Mouse (Mus musculus) embryonic facial prominence, embryonic 15.5 days (tissue): ENCODE data around the gene Olfr1104. TPM values are rescaled to one million over a fixed set of nuclear protein-coding genes. Genes with fewer than 3 reads are reported as not detected.

Source experiments
- ATAC-seq: fragments of 200-750 bp; cut with Nextera tagmentation; 2 replicates; pipeline ENCODE4 v1.8.0; 2017; ENCODE audit warnings: low read depth, moderate TSS enrichment; ENCODE audit not compliant: insufficient number of reproducible peaks, low FRiP score, low TSS enrichment
- H3K27ac ChIP-seq: fragments of 300-500 bp; sonication (generic); replicated peaks from 2 replicates; pipeline ENCODE4 v1.5.1; 2015; ENCODE audit warnings: mild to moderate bottlenecking, inconsistent platforms
- H3K27me3 ChIP-seq: fragments of 300-500 bp; sonication (generic); 2 replicates; pipeline ENCODE4 v1.6.1; 2015; ENCODE audit warnings: inconsistent platforms
- H3K36me3 ChIP-seq: fragments of 300-500 bp; sonication (generic); 2 replicates; pipeline ENCODE4 v1.6.1; 2015; ENCODE audit warnings: mild to moderate bottlenecking, inconsistent platforms
- H3K4me1 ChIP-seq: fragments of 300-500 bp; sonication (generic); 2 replicates; pipeline ENCODE4 v1.6.1; 2015; ENCODE audit warnings: inconsistent platforms
- H3K4me2 ChIP-seq: fragments of 300-500 bp; sonication (generic); replicated peaks from 2 replicates; pipeline ENCODE4 v1.6.1; 2015; ENCODE audit warnings: mild to moderate bottlenecking, inconsistent platforms
- H3K4me3 ChIP-seq: fragments of 300-500 bp; sonication (generic); replicated peaks from 2 replicates; pipeline ENCODE4 v1.5.1; 2015; ENCODE audit warnings: mild to moderate bottlenecking, inconsistent platforms
- H3K9ac ChIP-seq: fragments of 300-500 bp; sonication (generic); 2 replicates; pipeline ENCODE4 v1.6.1; 2015; ENCODE audit warnings: inconsistent platforms
- H3K9me3 ChIP-seq: fragments of 300-500 bp; sonication (generic); replicated peaks from 2 replicates; pipeline ENCODE4 v1.6.1; 2016; ENCODE audit warnings: inconsistent platforms
- WGBS: fragments of 180-500 bp; shearing (Covaris S2); methylation state at CpG from one replicate; pipeline ENCODE4 v1.1.7; 2015; 5-methylcytosine and 5-hydroxymethylcytosine counted together
- polyA plus RNA-seq: library from polyadenylated mRNA; unstranded; fragments of >200 nt; fragmentation: Nextera tagmentation; extraction: Ambion mirVana; gene quantifications from 2 replicates; pipeline ENCODE4 v1.2.1, GENCODE M21; 2015

The Olfr1104 gene
- polyA plus RNA-seq = 0.13 TPM in 1 of 2 replicates, not detected in the other

DNA sequence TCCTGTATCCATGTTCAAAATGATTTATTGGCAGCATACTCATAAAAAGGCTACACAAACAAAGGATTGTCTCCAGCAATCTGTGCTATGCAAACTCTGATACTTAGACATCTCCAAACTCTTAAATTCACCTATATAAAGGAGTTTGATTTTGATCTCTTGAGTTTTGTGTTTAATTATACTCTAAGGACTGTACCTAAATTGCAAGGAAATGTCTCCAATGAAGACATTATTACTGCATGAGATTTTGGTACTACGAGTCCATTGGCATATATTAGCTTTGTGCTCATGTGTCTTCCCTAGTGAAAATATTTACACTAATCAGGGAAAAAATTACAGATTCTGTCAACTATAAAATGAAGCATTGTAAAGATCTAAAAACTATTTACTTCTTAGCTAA is at the start of gene Olfr1104:
Gene Olfr1104 (minus strand): TSS at position 101 of the 400 bp plus-strand sequence.
- H3K4me2 ChIP-seq = no peak within 1 kb of the TSS
- no peaks in the 10 kb centered on the region for H3K27me3 ChIP-seq
- H3K4me1 ChIP-seq = no peaks in the 10 kb centered on the region
- ATAC-seq = no peak
- H3K9me3 ChIP-seq = no peaks in the 10 kb centered on the region
- H3K4me3 ChIP-seq = no peak within 1 kb of the TSS
- H3K36me3 ChIP-seq = no peaks in the 10 kb centered on the region
- H3K27ac ChIP-seq = no peak within 1 kb of the TSS
- WGBS = 67% methylated on average over 1 of the region's 1 CpGs
- H3K9ac ChIP-seq = no peak within 1 kb of the TSS

DNA sequence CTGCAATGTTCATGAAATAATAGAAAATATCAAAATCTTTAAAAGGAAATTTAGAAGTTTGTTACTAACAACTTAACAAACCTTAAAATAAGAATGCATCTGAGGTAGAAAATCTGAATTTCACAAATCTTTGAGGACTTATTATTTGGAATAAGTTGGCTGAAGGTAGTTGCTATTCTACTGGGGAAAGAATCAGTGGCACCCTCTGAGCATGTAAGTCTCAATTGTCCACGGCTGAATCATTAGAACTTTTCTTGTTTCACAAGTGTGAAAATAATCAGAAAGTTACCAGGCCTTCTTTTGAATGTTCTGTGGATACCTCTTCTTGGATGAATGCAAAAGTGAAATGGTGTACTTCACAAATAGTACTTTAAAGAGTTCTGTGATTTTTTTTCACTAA is 48.8 kb upstream of the Olfr1104 start, which contains the start of gene Olfr1107:
Gene Olfr1107 (minus strand): TSS at position 101 of the 400 bp plus-strand sequence.
- Histone ChIP-seq H3K27ac (no peak within 1 kb of the TSS), H3K4me1 (no peaks in the 10 kb centered on the region), H3K9me3 (no peaks in the 10 kb centered on the region), H3K27me3 (no peaks in the 10 kb centered on the region), H3K4me3 (no peak within 1 kb of the TSS), H3K4me2 (no peak within 1 kb of the TSS), H3K36me3 (no peaks in the 10 kb centered on the region), H3K9ac (no peak within 1 kb of the TSS)
- 76% methylated on average over 1 of the region's 1 CpGs for WGBS
- no peak for ATAC-seq

DNA sequence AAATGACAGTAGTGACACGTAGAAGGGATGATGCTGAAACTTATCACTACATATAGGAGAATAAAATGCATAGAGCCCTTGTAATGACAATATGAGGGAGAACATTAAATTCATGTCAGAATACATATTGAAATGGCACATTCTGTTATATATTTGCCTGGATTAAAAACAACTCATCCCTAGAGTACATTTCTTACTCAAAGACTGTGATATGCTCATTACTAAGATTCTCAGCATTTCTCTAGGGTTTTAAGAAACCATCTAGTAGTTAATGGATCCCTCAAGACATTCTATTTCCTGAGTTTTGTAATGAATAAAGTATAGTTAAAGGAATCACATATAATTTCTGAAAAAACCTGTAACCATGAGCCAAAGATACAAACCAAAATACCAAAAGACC is 25.3 kb upstream of the Olfr1104 start, which contains the start of gene Olfr1106:
Gene Olfr1106 (minus strand): TSS at position 101 of the 400 bp plus-strand sequence.
- no peaks in the 10 kb centered on the region for H3K27me3 ChIP-seq
- no peaks in the 10 kb centered on the region for H3K36me3 ChIP-seq
- 69% methylated on average over 1 of the region's 1 CpGs for WGBS
- H3K9ac ChIP-seq = no peak within 1 kb of the TSS
- H3K9me3 ChIP-seq = no peaks in the 10 kb centered on the region
- no peak within 1 kb of the TSS for H3K27ac ChIP-seq
- ATAC-seq = no peak
- H3K4me2 ChIP-seq = no peak within 1 kb of the TSS
- no peak within 1 kb of the TSS for H3K4me3 ChIP-seq
- H3K4me1 ChIP-seq = no peaks in the 10 kb centered on the region

DNA sequence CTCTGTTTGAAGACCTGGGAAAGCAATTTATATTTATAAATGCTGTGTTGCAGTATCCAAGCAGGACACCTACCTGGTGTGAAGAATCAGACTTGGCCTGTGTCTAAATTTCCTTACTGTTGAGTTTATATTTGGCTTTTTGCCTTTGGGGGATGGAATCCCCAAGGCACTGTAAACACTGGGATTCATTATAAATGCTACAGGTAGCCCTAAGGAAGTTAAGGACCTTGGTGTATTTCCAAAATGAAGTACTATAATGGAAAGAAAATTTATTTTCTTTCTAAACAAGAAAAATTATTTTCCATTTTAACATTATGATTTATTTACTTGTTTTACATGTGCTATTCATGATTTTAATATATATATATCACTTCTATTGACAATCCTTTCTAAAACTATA is 9.6 kb upstream of the Olfr1104 start, which contains the start of gene Olfr1105:
Gene Olfr1105 (minus strand): TSS at position 101 of the 400 bp plus-strand sequence.
- Histone ChIP-seq H3K4me2 (no peak within 1 kb of the TSS), H3K27me3 (no peaks in the 10 kb centered on the region), H3K4me3 (no peak within 1 kb of the TSS), H3K9me3 (no peaks in the 10 kb centered on the region), H3K27ac (no peak within 1 kb of the TSS), H3K9ac (no peak within 1 kb of the TSS), H3K4me1 (no peaks in the 10 kb centered on the region), H3K36me3 (no peaks in the 10 kb centered on the region)
- no peak for ATAC-seq

DNA sequence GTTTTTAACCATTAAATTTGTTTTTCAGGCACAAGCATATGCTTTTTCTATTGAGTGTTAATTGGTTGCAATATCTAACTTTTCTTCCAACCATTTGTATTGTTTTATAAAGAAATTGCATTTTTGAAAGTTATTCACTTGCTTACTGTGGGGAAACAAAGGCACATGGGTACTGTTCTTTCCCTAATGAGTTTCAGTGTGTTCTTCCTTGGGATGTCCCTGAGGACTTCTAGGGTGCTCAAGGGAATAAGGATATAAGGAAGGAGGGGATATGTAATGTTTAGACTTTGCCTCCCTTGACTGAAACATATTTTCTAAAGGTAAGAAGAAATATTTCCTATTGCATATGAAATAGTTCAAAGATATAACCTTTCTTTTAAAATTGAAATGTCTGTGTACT is 28.8 kb downstream of the Olfr1104 start, which contains the start of gene Olfr1102:
Gene Olfr1102 (plus strand): TSS at position 301 of the 400 bp plus-strand sequence.
- H3K36me3 ChIP-seq = no peaks in the 10 kb centered on the region
- no peak within 1 kb of the TSS for H3K9ac ChIP-seq
- no peak within 1 kb of the TSS for H3K4me2 ChIP-seq
- H3K4me3 ChIP-seq = no peak within 1 kb of the TSS
- no peaks in the 10 kb centered on the region for H3K4me1 ChIP-seq
- H3K9me3 ChIP-seq = no peaks in the 10 kb centered on the region
- no peak for ATAC-seq
- no peak within 1 kb of the TSS for H3K27ac ChIP-seq
- no peaks in the 10 kb centered on the region for H3K27me3 ChIP-seq

DNA sequence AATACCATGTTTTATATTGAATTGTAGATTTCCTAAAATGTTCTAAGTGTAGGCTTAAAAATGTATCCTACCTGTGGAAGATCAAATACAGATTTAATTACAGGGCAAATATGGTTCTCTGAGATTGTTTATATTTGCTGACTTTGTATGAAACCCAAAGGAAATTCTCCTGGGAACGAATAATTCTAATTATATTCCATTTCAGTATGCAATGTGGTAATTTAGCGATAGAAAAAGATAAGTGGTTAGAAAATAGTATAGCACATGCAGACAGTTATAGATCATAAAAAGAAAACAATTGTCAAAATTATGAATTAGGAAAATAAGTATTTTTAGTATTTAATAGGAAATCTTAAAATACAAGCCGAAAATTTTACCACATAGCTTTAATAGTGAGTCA is 35.8 kb downstream of the Olfr1104 start, which contains the start of gene Olfr1101:
Gene Olfr1101 (minus strand): TSS at position 101 of the 400 bp plus-strand sequence.
- H3K4me3 ChIP-seq = no peak within 1 kb of the TSS

DNA sequence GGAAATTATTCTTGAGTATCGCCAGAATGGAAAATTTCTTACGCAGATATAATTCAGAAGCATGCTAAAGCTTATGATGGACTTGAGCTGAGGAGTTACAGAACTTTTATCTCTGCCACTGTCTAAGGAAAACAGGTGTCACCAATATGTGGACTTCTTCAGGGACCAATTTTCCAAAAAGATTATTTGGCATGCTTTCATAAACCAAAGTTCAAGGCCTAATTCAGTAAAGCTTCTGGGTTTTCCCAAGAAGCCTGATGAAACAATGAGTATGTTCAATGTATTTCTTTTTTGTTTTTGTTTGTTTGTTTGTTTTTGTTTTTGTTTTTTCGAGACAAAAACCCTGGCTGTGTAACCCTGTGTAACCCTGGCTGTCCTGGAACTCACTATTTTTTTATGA is 47.0 kb downstream of the Olfr1104 start, which contains the start of gene Olfr1100:
Gene Olfr1100 (minus strand): TSS at position 101 of the 400 bp plus-strand sequence.
- no peaks in the 10 kb centered on the region for H3K9me3 ChIP-seq
- no peak within 1 kb of the TSS for H3K4me3 ChIP-seq
- H3K27ac ChIP-seq = no peak within 1 kb of the TSS
- no peak within 1 kb of the TSS for H3K9ac ChIP-seq
- no peaks in the 10 kb centered on the region for H3K36me3 ChIP-seq
- no peaks in the 10 kb centered on the region for H3K27me3 ChIP-seq
- WGBS = 71% methylated on average over 3 of the region's 3 CpGs
- no peak for ATAC-seq
- no peaks in the 10 kb centered on the region for H3K4me1 ChIP-seq
- H3K4me2 ChIP-seq = no peak within 1 kb of the TSS

More for the DNA sequence above, 35.8 kb downstream of the Olfr1104 start, which contains the start of gene Olfr1101:
- no peaks in the 10 kb centered on the region for H3K36me3 ChIP-seq
- no peak for ATAC-seq
- no peak within 1 kb of the TSS for H3K9ac ChIP-seq
- H3K4me1 ChIP-seq = no peaks in the 10 kb centered on the region
- WGBS = 71% methylated on average over 3 of the region's 3 CpGs
- no peaks in the 10 kb centered on the region for H3K9me3 ChIP-seq
- H3K4me2 ChIP-seq = no peak within 1 kb of the TSS
- no peak within 1 kb of the TSS for H3K27ac ChIP-seq
- no peaks in the 10 kb centered on the region for H3K27me3 ChIP-seq

Other genes with a start within 250 kb of the Olfr1104 start
- gene Olfr1093, start 244.6 kb downstream of the Olfr1104 start, polyA plus RNA-seq = not detected in 2 replicates
- gene Olfr141, start 217.1 kb downstream of the Olfr1104 start, polyA plus RNA-seq = not detected in 2 replicates
- not detected in 2 replicates for gene Olfr1094, start 202.4 kb downstream of the Olfr1104 start, polyA plus RNA-seq
- gene Olfr1095, start 175.4 kb downstream of the Olfr1104 start, polyA plus RNA-seq = not detected in 2 replicates
- gene Gm13723, start 152.3 kb downstream of the Olfr1104 start, polyA plus RNA-seq = not detected in 2 replicates
- not detected in 2 replicates for gene Olfr1097, start 134.9 kb downstream of the Olfr1104 start, polyA plus RNA-seq
- gene Olfr1098, start 102.5 kb downstream of the Olfr1104 start, polyA plus RNA-seq = not detected in 2 replicates
- not detected in 2 replicates for gene Olfr1099, start 66.4 kb downstream of the Olfr1104 start, polyA plus RNA-seq
- 0.12 TPM in 1 of 2 replicates, not detected in the other for gene Olfr1100, start 47.1 kb downstream of the Olfr1104 start, polyA plus RNA-seq
- 0.16 TPM in 1 of 2 replicates, not detected in the other for gene Olfr1101, start 35.9 kb downstream of the Olfr1104 start, polyA plus RNA-seq
- 0.09 TPM in 1 of 2 replicates, not detected in the other for gene Olfr1102, start 28.7 kb downstream of the Olfr1104 start, polyA plus RNA-seq
- gene Olfr1105, start 9.5 kb upstream of the Olfr1104 start, polyA plus RNA-seq = 0.05 and 0.17 TPM in 2 replicates
- gene Olfr1106, start 25.2 kb upstream of the Olfr1104 start, polyA plus RNA-seq = 0.28 TPM in 1 of 2 replicates, not detected in the other
- gene Olfr1107, start 48.7 kb upstream of the Olfr1104 start, polyA plus RNA-seq = not detected in 2 replicates
- gene Olfr1109, start 68.9 kb upstream of the Olfr1104 start, polyA plus RNA-seq = not detected in 2 replicates
- gene Olfr259, start 87.5 kb upstream of the Olfr1104 start, polyA plus RNA-seq = not detected in 2 replicates
- 0.29 and 0.35 TPM in 2 replicates for gene Olfr1110, start 113.2 kb upstream of the Olfr1104 start, polyA plus RNA-seq
- gene Olfr1111, start 125.5 kb upstream of the Olfr1104 start, polyA plus RNA-seq = 0.09 TPM in 1 of 2 replicates, not detected in the other
- gene Olfr1112, start 160.7 kb upstream of the Olfr1104 start, polyA plus RNA-seq = not detected in 2 replicates
- not detected in 2 replicates for gene Olfr1113, start 181.9 kb upstream of the Olfr1104 start, polyA plus RNA-seq
- gene Olfr1115, start 220.9 kb upstream of the Olfr1104 start, polyA plus RNA-seq = not detected in 2 replicates
- not detected in 2 replicates for gene Olfr1116, start 240.5 kb upstream of the Olfr1104 start, polyA plus RNA-seq